Mouse (Mus musculus): ENCODE results near the gene Gabbr2.

GRCm38 (mm10) chr4:46771116-46771515, 220.6 kb downstream of the Gabbr2 start:
- TF ChIP-seq GATA1 (IDR thresholded peaks at IDR 0.05; ENCODE audit: low read length) = no peak
- no peak for TF ChIP-seq TAL1 (IDR thresholded peaks at IDR 0.05; ENCODE audit: low read length)

Measured in erythroblast, embryonic 14.5 days (primary cell).